8 mouse cellular contexts compared by ENCODE assay signal in genomic region chr9:110877888-110878287, GRCm38 (mm10). TPM values are rescaled to one million over a fixed set of nuclear protein-coding genes. Genes with fewer than 3 reads are reported as not detected.
DNase-seq lines count a peak whose midpoint lies in the region; ATAC-seq and TF ChIP-seq lines count a peak whose summit lies in the region.

No protein-coding gene starts in this region.

- H3K4me1 ChIP-seq in embryonic facial prominence, embryonic 15.5 days, result peaks cover 57% of the 10 kb centered on the region
- H3K4me1 ChIP-seq in embryonic facial prominence, embryonic 10.5 days, result peaks cover 44% of the 10 kb centered on the region
- peaks cover 47% of the 10 kb centered on the region for H3K4me1 ChIP-seq in small intestine, adult 2 months (ENCODE audit: control insufficient read depth, insufficient read depth, insufficient read length, low read length)

- TF ChIP-seq POLR2A in small intestine, adult 2 months (IDR thresholded peaks at IDR 0.05; ENCODE audit: low read depth, low read length), result no peak

- H3K9me3 ChIP-seq in embryonic facial prominence, embryonic 15.5 days (replicated peaks), result no peaks in the 10 kb centered on the region
- H3K9me3 ChIP-seq in embryonic facial prominence, embryonic 10.5 days, result no peaks in the 10 kb centered on the region

- H3K27me3 ChIP-seq in embryonic facial prominence, embryonic 15.5 days, result peaks cover 19% of the 10 kb centered on the region
- peaks cover 88% of the 10 kb centered on the region for H3K27me3 ChIP-seq in embryonic facial prominence, embryonic 10.5 days (replicated peaks; ENCODE audit: low read depth, poor library complexity, severe bottlenecking)
- H3K27me3 ChIP-seq in small intestine, adult 2 months (ENCODE audit: control insufficient read depth, insufficient read depth, low read length), result peaks cover 3% of the 10 kb centered on the region; the same call in 1 of the 2 replicates

- intact Hi-C loops in heart, postnatal 25 days (cut with DNase I), result loop anchor here (5.0 to 10.0 kb wide), 2 partner anchors 64 to 233 kb away; no protein-coding TSS in a partner anchor

- no peak overlapping the region for H3K9ac ChIP-seq in embryonic facial prominence, embryonic 15.5 days

- ATAC-seq in embryonic facial prominence, embryonic 15.5 days (ENCODE audit: insufficient number of reproducible peaks, low FRiP score, low TSS enrichment, low read depth), result no peak
- ATAC-seq in megakaryocyte progenitor cell, adult 5-6 weeks (replicated peaks; ENCODE audit: poor library complexity), result no peak

- WGBS in embryonic facial prominence, embryonic 15.5 days, result 79% methylated on average over 5 of the region's 5 CpGs
- 88% methylated on average over 5 of the region's 5 CpGs for WGBS in embryonic facial prominence, embryonic 10.5 days
- WGBS in small intestine, adult 2 months, result 60% methylated on average over 5 of the region's 5 CpGs

- no peak overlapping the region for H3K27ac ChIP-seq in embryonic facial prominence, embryonic 15.5 days (replicated peaks)
- no peak overlapping the region for H3K27ac ChIP-seq in embryonic facial prominence, embryonic 10.5 days (replicated peaks)
- peak overlapping the region; percentile 46; the same call in 1 of the 2 replicates for H3K27ac ChIP-seq in small intestine, adult 2 months (ENCODE audit: insufficient read depth, low read depth, low read length)

- H3K4me2 ChIP-seq in embryonic facial prominence, embryonic 15.5 days (replicated peaks), result 0 out of 2 replicates have a peak overlapping the region, but pooled peaks have one; percentile 0

- H3K36me3 ChIP-seq in embryonic facial prominence, embryonic 15.5 days, result no peaks in the 10 kb centered on the region
- no peaks in the 10 kb centered on the region for H3K36me3 ChIP-seq in embryonic facial prominence, embryonic 10.5 days (replicated peaks)
- H3K36me3 ChIP-seq in small intestine, adult 2 months (ENCODE audit: control insufficient read depth, insufficient read depth, low read length), result no peaks in the 10 kb centered on the region

- DNase-seq in embryonic facial prominence, embryonic 10.5 days (ENCODE audit: low spot score), result no peak
- DNase-seq in right cerebral cortex, postnatal 10 days (ENCODE audit: low spot score in 2 of 2), result peak; percentile 65 to 70
- DNase-seq in right cerebral cortex, postnatal 14 days, result no peak
- DNase-seq in heart, postnatal 25 days (ENCODE audit: low spot score), result peak; percentile 68
- no peak for DNase-seq in frontal cortex, postnatal 25 days (ENCODE audit: low spot score in 2 of 2)

- no peak overlapping the region for H3K4me3 ChIP-seq in embryonic facial prominence, embryonic 15.5 days (replicated peaks)
- no peak overlapping the region for H3K4me3 ChIP-seq in embryonic facial prominence, embryonic 10.5 days
- H3K4me3 ChIP-seq in small intestine, adult 2 months (ENCODE audit: low read depth, low read length), result no peak overlapping the region

- no peak for TF ChIP-seq CTCF in small intestine, adult 2 months (IDR thresholded peaks at IDR 0.05; ENCODE audit: extremely low read depth, insufficient read length, insufficient replicate concordance, low read depth, low read length)

RNA-seq across cellular contexts. Expression of gene Als2cl, which starts 1.8 kb away (rescaled TPM):
- polyA plus RNA-seq in embryonic facial prominence, embryonic 15.5 days (2015; fragmentation: Nextera tagmentation; extraction: Ambion mirVana), result 7.0 and 7.9 TPM in 2 replicates
- polyA plus RNA-seq in embryonic facial prominence, embryonic 10.5 days (2016; fragmentation: Nextera tagmentation; extraction: Ambion mirVana), result 1.5 and 2.1 TPM in 2 replicates
- 10 to 100 TPM in 1 of 2 experiments, 1 to 10 TPM in 1; 9.7 to 15.0 TPM for total RNA-seq in heart, postnatal 25 days (2021)
- 16.2 and 19.0 TPM in 2 replicates for polyA plus RNA-seq in small intestine, adult 2 months (2012; rRNA removed)
- 0.07 and 0.44 TPM in 2 replicates for total RNA-seq in megakaryocyte progenitor cell, adult 5-6 weeks (2015)
- 0.08 and 0.20 TPM in 2 replicates for total RNA-seq in megakaryocyte progenitor cell, adult 5-6 weeks (2017)

RNA-seq across cellular contexts. Expression of gene Tmie, which starts 2.0 kb away (rescaled TPM):
- 5.7 and 9.1 TPM in 2 replicates for polyA plus RNA-seq in embryonic facial prominence, embryonic 15.5 days (2015; fragmentation: Nextera tagmentation; extraction: Ambion mirVana)
- polyA plus RNA-seq in embryonic facial prominence, embryonic 10.5 days (2016; fragmentation: Nextera tagmentation; extraction: Ambion mirVana), result 0.31 and 0.60 TPM in 2 replicates
- 1 to 10 TPM; 1.2 to 1.3 TPM for total RNA-seq in heart, postnatal 25 days (2021)
- polyA plus RNA-seq in small intestine, adult 2 months (2012; rRNA removed), result 0.76 and 0.82 TPM in 2 replicates
- not detected in 2 replicates for total RNA-seq in megakaryocyte progenitor cell, adult 5-6 weeks (2015)
- total RNA-seq in megakaryocyte progenitor cell, adult 5-6 weeks (2017), result not detected in 2 replicates

RNA-seq across cellular contexts. Expression of gene Prss50, which starts 20.1 kb away (rescaled TPM):
- polyA plus RNA-seq in embryonic facial prominence, embryonic 15.5 days (2015; fragmentation: Nextera tagmentation; extraction: Ambion mirVana), result 0.81 and 0.93 TPM in 2 replicates
- 0.55 and 0.67 TPM in 2 replicates for polyA plus RNA-seq in embryonic facial prominence, embryonic 10.5 days (2016; fragmentation: Nextera tagmentation; extraction: Ambion mirVana)
- total RNA-seq in heart, postnatal 25 days (2021), result not detected
- polyA plus RNA-seq in small intestine, adult 2 months (2012; rRNA removed), result not detected in 2 replicates
- 2.3 and 10.4 TPM in 2 replicates for total RNA-seq in megakaryocyte progenitor cell, adult 5-6 weeks (2015)
- 1.4 and 1.6 TPM in 2 replicates for total RNA-seq in megakaryocyte progenitor cell, adult 5-6 weeks (2017)

RNA-seq across cellular contexts. Expression of gene Prss46, which starts 33.6 kb away (rescaled TPM):
- 0.22 TPM in 1 of 2 replicates, not detected in the other for polyA plus RNA-seq in embryonic facial prominence, embryonic 15.5 days (2015; fragmentation: Nextera tagmentation; extraction: Ambion mirVana)
- not detected in 2 replicates for polyA plus RNA-seq in embryonic facial prominence, embryonic 10.5 days (2016; fragmentation: Nextera tagmentation; extraction: Ambion mirVana)
- total RNA-seq in heart, postnatal 25 days (2021), result not detected
- not detected in 2 replicates for polyA plus RNA-seq in small intestine, adult 2 months (2012; rRNA removed)
- not detected in 2 replicates for total RNA-seq in megakaryocyte progenitor cell, adult 5-6 weeks (2015)
- total RNA-seq in megakaryocyte progenitor cell, adult 5-6 weeks (2017), result not detected in 2 replicates

RNA-seq across cellular contexts. Expression of gene Fam240a, which starts 38.8 kb away (rescaled TPM):
- not detected in 2 replicates for polyA plus RNA-seq in embryonic facial prominence, embryonic 15.5 days (2015; fragmentation: Nextera tagmentation; extraction: Ambion mirVana)
- not detected in 2 replicates for polyA plus RNA-seq in embryonic facial prominence, embryonic 10.5 days (2016; fragmentation: Nextera tagmentation; extraction: Ambion mirVana)
- total RNA-seq in heart, postnatal 25 days (2021), result not detected
- not detected in 2 replicates for polyA plus RNA-seq in small intestine, adult 2 months (2012; rRNA removed)
- total RNA-seq in megakaryocyte progenitor cell, adult 5-6 weeks (2015), result not detected in 2 replicates
- total RNA-seq in megakaryocyte progenitor cell, adult 5-6 weeks (2017), result not detected in 2 replicates

Comparison
In these comparisons a context has a peak if more than half of its experiments do, and no peak if none do; other contexts are left out.
1. DNase-seq: peak in right cerebral cortex, postnatal 10 days (2 of 2) and heart, postnatal 25 days (single experiment); none in embryonic facial prominence, embryonic 10.5 days (single experiment), right cerebral cortex, postnatal 14 days (single experiment) and frontal cortex, postnatal 25 days (0 of 2).